Mouse (Mus musculus) urinary bladder, adult 18-20 months (tissue): ENCODE results near the gene Tsr1.

Experiments
- DNase-seq, 2 experiments: peaks; one replicate each; pipeline ENCODE4 v3.0.0; 2022; ENCODE audit warnings: low spot score in 2 of 2, mixed read lengths in 2 of 2

The Tsr1 gene

DNA sequence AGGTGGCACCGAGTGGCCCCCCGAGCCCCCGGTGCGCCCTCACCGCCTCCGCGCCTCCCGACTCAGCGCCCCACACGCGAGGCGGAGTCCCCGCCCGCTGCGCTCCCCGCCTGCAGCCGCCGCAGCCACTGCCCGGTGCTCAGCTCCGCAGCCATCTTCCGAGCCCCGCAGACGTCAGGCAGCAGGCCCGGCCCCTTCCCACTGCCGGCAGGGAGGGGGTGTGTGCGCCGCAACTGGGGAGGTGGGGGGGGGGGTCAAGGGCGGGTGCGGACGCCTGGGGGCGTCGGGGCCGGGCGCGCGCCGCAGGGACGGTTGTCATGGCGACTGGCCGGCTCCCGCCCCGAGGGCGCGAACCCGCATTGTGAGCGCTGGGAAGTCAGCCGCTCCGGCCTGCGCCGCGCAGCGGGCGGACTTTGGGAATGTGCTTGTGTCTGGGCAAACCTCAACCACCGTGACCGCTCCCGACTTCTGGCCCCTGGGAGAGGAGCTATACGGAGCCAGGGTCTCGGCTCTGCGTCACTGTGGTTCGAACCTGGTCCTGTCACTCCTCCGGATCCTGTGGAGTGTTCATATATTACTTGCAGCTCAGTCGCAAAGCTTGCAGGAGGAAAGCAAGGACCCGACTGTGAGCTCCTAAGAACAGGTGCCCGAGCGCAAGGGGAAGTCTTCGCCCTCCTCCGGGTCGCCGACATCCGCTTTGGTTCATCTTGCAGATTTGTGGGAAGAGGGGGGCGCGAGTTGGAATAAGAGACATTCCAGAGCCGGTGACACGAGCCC is 782 bp upstream of the Tsr1 start, which contains the start of gene Sgsm2:
TSS of gene Sgsm2 (minus strand) at position 160 of the 777 bp plus-strand sequence.
- DNase-seq, result peak; percentile 60 to 75

DNA sequence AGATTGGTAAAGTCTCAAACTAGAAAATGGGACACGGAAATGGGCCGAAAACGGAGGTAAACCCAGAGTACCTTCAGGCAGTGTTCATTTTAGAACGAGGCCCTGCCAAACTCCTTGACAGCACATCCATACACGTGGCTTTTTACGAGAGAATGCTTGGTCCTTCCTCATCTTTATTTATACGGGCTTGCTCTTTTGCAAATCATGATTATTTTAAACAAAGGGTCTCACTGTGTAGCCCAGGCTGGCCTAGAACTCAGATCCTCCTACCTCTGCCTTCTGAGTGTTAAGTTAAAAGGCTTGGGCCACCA is 601 bp downstream of the Tsr1 start:
- DNase-seq, result no peak

DNA sequence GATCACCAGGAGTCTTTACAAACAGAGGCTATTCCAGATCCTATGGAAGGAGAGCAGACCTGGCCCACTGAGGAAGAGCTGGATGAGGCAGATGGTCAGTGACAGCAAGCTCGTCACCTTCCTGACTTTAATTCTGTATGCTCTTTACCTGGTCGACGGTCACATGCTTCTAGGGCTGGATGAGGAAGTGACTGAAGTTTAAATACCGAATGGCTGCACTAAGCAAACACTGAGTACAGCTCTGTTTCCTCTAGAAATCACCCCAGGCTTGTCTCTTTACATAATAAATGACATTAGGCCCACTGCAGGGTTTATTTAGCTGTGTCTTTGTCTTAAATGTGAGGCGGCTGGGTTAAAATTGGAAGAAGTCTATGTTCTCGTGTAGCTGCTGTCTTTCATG is 3.7 kb downstream of the Tsr1 start:
- no peak for DNase-seq

DNA sequence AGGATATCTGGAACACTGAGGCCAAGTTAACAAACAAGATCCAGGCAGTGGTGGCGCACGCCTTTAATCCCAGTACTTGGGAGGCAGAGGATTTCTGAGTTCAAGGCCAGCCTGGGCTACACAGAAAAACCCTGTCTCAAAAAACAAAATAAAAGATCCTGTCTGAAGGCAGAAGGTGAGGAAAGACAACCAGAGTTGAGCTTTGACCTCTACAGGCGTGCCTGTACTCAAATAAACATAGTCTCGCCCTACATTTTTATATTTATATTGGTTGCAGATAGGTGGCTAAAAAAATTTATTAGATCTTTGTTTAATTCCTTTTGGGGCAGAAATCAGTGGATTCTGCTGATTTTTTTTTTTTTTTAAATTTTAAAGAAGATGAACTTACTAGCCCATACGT is 4.5 kb downstream of the Tsr1 start:
- DNase-seq, result no peak

DNA sequence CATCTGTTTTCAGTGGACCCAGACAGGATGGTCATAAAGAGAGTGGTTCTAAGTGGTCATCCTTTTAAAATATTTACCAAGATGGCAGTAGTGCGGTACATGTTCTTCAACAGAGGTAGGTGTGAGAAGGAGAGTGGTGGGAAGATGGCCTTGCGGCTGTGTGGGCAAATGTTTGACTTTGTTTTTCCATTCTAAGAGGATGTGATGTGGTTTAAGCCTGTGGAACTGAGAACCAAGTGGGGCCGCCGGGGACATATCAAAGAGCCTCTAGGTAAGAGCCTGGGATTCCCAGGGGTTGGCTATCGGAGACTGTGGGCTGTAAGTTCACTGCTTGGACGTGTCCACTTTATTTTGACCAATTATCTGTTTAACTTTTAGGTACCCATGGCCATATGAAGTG is 10.0 kb downstream of the Tsr1 start:
- no peak for DNase-seq

DNA sequence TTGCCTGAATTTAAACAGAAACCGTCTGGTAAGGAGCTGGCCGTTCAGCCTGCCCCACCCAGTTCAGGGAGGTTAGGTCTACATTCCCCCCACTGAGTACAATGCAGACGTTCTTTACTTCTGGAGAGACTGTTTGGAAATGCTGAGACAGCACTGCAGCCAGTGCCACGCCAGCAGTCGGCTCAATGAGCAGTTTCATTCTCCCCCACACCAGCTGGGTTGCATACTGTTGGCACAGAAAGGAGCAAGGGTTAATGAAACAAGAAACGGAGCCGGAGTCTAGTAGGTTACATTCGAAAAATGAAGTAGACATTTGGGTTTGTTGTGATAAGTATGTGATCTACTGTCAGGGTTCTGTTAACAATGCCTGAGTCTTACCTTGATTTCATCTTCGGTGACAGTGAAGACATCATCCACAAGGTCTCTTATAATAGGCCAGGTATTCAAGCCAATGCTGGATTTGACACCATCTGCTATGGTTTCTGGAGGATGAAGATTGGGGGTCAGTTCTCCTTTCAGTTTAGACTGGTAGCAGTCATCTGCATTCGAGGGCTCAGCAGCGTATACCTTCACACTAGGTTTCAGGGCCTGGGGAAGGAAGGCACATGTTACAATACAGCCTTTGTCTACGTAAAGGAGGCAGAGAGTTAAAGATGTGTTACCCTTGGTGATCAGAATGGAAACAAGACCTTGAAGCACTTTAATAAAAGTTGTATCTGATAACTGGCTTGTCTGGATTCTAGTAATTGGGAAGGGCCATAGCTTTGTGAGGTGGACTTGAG is 10.9 kb downstream of the Tsr1 start:
- no peak for DNase-seq

DNA sequence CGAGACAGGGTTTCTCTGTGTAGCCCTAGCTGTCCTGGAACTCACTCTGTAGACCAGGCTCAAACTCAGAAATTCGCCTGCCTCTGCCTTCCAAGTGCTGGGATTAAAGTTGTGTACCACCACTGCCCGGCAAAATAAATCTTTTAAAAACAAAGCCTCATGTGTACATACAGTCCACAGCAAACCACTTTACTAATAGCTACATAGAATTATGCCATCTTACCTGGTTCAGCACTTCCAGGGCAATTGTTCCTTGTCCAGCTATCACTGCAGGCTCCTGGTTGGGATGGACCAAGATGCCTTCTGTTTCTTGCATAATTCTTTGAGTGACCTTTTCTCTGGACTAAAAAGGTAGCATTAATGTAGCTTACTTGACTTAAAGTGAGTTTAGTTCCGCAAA is 12.1 kb downstream of the Tsr1 start:
- no peak for DNase-seq

DNA sequence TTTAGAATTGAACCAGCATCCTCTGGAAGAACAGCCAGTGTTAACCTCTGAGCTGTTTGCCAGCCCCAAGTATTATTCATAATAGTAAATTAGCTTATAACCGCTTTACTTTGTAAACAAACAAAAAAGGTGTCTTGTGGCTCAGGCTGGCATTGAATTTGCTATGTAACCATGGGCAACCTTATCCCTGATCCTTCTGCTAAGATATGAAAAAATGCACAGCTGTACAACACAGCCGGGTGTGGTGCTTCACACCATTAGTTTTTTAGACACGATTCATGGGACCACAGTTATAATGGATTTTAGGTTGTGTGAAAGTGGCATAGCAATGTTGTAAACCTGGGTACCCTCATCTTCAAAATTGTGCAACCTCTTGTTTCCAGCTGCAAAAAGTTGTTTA is 14.6 kb downstream of the Tsr1 start:
- no peak for DNase-seq

DNA sequence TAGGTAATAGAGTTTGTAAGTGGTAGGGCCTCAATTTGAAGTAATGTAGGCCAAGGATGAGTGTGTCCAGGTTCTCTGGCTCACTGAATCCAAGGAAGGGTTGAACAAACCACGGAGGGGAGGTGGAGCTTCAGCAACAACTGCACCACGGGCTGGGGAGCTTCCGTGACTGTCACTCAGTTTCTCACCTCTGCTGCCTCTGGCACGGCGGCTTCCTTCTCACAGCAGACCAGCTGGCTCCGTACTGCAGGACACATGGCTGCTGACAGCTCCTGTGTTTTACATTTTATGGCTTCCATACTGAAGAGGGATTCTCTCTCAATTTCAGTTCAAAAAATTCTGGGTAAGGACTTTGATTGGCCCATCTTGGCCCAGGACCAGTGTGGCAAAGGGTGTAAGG is 21.4 kb downstream of the Tsr1 start:
- DNase-seq, result no peak

DNA sequence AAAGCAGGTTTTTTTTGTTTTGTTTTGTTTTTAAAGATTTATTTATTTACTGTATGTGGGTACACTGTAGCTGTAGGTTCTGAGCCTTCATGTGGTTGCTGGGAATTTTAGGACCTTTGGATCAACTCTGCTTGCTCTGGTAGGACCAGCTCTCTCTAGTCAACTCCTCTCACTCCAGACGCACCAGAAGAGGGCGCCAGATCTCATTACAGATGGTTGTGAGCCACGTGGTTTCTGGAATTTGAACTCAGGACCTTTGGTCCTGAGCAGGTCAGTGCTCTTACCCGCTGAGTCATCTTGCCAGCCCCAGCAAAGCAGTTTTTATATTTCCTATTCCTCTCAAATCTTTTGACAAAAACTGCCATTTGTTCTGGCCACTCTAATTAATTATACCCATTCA is 26.3 kb downstream of the Tsr1 start:
- DNase-seq, result no peak

DNA sequence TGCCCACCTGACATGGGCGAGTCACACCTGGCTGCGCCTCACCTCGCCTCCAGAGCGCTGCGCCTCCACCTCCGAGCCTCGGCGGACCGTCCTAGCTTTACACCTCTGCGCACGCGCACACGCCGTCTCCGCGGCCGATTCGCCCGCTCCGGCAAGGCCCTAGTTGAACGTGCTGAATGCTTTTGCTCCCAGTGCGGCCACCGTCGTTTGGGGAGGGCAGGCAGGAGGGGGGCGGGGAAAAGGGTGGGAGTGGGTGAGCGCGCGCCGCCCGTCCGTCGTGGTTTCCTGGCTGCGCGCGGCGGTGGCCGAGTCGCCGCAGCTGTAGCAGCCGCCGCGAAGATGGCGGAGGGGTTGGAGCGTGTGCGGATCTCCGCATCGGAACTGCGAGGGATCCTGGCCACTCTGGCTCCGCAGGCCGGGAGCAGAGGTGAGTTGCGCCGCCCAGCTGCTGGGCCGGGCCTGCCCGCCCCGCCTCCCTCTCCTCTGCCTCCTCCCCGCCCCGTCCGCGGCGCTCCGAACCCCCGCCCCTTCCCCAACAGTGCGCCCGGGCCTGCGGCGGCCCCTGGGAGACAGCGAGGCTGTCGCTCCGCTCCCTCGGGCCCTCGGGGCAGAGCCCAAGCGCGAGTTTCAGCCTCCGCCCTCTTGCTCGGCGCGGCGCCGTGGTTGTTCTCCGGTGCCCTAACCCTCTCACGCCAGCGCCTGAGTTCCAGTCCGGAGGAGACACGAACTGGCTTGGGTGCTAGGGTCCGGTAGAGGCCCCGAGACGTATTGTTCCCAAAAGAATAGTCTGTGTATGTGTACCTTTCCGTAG is 27.9 kb downstream of the Tsr1 start, which contains the start of the genes Smg6 and Srr:
TSS of gene Smg6 (plus strand) at position 247 of the 811 bp plus-strand sequence.
TSS of gene Srr (minus strand) at position 372 of the 811 bp plus-strand sequence.
- peak; percentile 88 to 91 for DNase-seq

DNA sequence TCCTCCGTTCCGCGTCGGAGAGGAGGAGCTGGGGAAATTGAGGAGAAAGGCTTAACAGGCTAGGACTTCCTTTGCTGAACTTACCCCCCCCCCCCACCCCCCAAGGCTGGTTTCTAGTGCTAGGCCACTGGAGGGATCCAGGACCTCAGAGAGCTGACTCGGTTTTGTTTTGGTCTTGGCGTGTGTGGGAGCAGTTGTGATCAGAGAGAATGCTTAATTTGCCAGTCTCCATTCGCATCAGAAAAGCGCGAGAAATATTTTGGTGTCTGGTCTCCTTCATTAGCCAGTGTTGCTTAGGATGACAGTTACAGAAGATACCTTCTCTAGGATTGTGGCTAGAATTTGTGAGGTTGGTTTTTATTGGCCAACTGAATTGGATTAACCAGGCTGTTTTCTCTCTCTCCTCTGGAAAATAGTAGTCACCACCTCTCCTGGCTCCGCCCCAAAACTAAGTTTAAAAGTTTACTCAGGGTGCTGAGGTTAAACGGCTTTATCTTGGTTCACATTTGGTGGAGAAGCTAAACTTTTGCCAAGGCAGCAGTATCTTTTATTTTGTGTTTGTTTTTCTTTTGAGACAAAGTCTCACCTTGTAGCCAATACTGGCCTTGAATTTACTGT is 28.6 kb downstream of the Tsr1 start:
- DNase-seq, result peak; percentile 26 to 52

DNA sequence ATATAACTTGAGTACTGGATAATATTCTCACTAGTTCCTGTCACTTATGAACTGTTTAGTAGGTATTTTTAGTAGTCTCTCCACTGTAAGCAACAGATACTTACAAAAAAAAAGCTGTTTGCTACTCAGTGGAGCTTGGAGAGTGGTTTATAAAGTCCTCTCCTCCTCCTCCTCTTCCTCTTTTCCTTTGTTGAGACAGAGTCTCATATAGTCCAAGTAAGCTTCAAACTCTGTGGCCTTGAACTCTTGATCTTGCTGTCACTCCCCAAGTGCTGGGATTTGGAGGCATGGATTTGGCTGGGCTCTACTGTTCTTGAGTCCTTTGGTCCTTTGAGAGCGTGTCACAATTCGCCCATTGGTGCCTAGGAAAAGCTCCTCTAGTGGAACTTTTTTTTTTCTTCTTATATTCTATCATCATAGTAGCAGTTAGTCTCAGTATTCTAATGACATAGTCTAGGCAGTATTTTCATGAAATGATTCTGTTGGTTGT is 29.4 kb downstream of the Tsr1 start:
- DNase-seq, result no peak

DNA sequence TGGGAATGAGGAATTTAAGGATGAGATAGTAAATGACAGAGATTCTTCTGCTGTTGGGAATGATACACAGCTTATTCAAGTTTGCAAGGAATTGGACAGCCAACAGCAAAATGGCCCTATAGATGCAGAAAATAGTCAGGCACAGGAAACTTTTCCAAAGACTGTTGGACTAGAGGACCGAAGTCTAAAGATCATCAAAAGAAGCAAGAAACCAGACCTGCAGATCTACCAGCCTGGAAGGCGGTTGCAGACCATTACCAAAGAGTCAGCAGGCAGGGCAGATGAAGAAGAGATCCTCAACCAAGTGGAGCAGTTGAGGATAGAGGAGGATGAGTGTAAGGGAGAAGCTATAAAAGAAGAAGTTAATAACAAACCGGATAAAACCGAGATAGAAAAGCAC is 31.2 kb downstream of the Tsr1 start:
- DNase-seq, result no peak

DNA sequence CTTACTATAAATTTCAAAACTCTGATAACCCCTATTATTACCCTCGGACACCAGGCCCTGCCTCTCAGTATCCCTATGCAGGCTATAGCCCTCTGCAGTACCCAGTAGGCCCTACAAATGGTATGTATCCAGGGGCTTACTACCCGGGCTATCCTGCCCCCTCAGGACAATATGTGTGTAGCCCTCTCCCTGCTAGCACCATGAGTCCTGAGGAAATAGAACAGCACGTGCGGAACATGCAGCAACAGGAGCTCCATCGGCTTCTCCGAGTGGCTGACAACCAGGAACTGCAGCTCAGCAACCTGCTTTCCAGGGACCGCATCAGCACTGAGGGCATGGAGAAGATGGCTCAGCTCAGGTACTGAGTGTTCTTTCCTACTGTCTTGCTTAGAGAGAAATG is 32.5 kb downstream of the Tsr1 start:
- DNase-seq, result no peak

DNA sequence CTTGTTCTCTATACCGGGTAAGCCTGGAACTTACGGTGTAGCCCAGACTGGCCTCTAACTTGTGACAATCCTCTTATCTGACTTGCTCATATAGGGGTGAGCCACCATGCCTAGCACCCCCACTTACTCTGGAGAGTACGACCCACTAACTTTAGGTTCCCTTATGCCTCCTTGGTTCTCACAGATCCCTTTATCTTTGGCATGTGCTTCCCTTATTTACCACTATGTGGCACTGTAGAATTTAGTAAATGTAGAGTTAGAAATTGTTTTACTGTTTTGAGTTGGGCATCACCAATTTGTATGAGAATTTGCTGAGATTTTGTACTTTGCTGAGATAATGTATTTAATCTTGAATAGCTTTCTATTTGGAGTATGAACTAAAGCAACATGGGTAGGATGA is 48.5 kb downstream of the Tsr1 start:
- no peak for DNase-seq

DNA sequence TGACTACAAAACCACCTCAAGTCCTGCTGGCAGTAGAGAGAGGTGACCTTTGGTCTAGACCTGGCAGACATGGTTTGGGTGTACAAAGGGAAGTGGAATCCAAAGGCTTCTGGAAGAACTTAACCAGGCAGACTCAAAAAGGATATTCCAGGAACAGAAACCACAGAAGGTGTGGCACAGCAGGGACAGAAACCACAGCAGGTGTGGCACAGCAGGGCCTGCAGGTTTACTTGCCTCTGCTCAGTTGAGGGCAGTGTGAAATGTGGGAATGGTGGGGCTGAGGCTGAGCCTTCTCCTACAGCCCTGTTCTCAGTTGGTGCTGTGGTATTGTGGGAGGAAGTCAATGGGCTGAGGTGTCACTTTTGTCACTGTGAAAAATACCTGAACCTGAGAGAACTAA is 57.0 kb downstream of the Tsr1 start:
- DNase-seq, result peak in 1 of 2 experiments; percentile 4

DNA sequence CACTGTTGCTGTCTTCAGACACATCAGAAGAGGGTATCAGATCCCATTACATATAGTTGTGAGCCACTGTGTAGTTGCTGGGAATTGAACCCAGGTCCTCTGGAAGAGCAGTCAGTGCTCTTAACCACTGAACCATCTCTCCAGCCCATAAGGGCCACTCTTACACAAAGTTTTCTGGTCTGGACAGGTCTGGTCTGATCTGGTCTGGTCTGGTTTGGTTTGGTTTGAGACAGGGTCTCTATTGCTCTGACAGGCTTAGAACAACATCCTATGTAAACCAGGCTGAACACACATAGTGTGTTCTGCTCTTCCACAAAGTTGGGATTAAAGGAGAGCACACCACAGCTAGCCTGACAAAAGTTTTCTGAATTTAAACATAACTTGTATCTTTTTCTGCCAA is 58.1 kb downstream of the Tsr1 start:
- no peak for DNase-seq

DNA sequence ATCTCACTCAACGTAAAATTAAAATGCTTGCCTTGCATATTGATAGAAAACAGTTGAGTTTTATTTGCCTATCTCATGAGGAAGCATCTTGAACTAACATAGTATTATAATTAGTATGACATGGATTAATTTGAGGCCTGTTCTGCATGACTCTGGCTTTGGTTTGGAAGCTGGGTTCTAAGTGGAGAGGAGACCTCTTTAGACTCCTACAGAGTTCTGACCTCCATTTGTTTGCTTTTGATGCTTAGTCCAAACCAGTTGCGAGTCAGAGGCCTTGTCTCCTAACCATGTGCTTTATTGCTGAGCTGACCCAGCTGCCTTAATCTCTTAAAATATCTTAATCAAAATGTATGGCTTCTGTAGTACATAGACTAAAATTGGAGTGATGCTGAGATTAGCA is 59.7 kb downstream of the Tsr1 start:
- no peak for DNase-seq
